Mouse (Mus musculus) adrenal gland, postnatal 14 days (tissue): ENCODE results near the gene Olfr851. TPM values are rescaled to one million over a fixed set of nuclear protein-coding genes. Genes with fewer than 3 reads are reported as not detected.

ENCODE experiments used
- DNase-seq: peaks from one replicate; pipeline ENCODE4 v3.0.0; 2021; ENCODE audit warnings: mixed read lengths
- long read RNA-seq, 2 experiments: library from polyadenylated mRNA; stranded (forward); transcript quantifications; one replicate each; pipeline ENCODE4 v2.0.0; 2021
- total RNA-seq: library from RNA; stranded (reverse); gene quantifications from 2 replicates; pipeline ENCODE4 v1.2.3, GENCODE M21; 2021

Gene Olfr851
- not detected in 2 replicates for total RNA-seq
- long read RNA-seq, experiment 1, result 0 reads
- long read RNA-seq, experiment 2, result 0 reads

- no peak for DNase-seq
Measured at GRCm38 (mm10) chr9:19492995-19493394, at the start of gene Olfr851. Gene Olfr851 (plus strand): TSS chr9:19493295.

GRCm38 (mm10) chr9:19478148-19478547 lies 14.9 kb upstream of the Olfr851 start, which contains the start of gene Olfr850:
Gene Olfr850 (minus strand): TSS chr9:19478248.
- no peak for DNase-seq

GRCm38 (mm10) chr9:19540976-19541375 lies 47.9 kb downstream of the Olfr851 start, which contains the start of gene Olfr853:
Gene Olfr853 (minus strand): TSS chr9:19541076.
- no peak for DNase-seq

Other genes with a start within 250 kb of the Olfr851 start
- not detected in 2 replicates for gene Olfr843, start 241.3 kb upstream of the Olfr851 start, total RNA-seq
- gene Olfr844, start 176.9 kb upstream of the Olfr851 start, total RNA-seq, result not detected in 2 replicates
- gene Olfr845, start 156.8 kb upstream of the Olfr851 start, total RNA-seq, result not detected in 2 replicates
- not detected in 2 replicates for gene Olfr846, start 129.3 kb upstream of the Olfr851 start, total RNA-seq
- gene Olfr847, start 114.6 kb upstream of the Olfr851 start, total RNA-seq, result not detected in 2 replicates
- not detected in 2 replicates for gene Olfr849, start 53.0 kb upstream of the Olfr851 start, total RNA-seq
- gene Olfr850, start 15.0 kb upstream of the Olfr851 start, total RNA-seq, result not detected in 2 replicates
- not detected in 2 replicates for gene Olfr853, start 47.8 kb downstream of the Olfr851 start, total RNA-seq
- not detected in 2 replicates for gene Olfr854, start 74.1 kb downstream of the Olfr851 start, total RNA-seq
- not detected in 2 replicates for gene Olfr855, start 89.3 kb downstream of the Olfr851 start, total RNA-seq
- gene Zfp317, start 128.8 kb downstream of the Olfr851 start, total RNA-seq, result 16.2 and 18.7 TPM in 2 replicates
- not detected in 2 replicates for gene Olfr857, start 216.1 kb downstream of the Olfr851 start, total RNA-seq